Mouse (Mus musculus) embryonic facial prominence, embryonic 11.5 days (tissue): ENCODE results near the gene Lss. TPM values are rescaled to one million over a fixed set of nuclear protein-coding genes. Genes with fewer than 3 reads are reported as not detected.

ENCODE experiments used
- ATAC-seq: fragments of 200-750 bp; cut with Nextera tagmentation; replicated peaks from 2 replicates; pipeline ENCODE4 v1.8.0; 2017; ENCODE audit warnings: low read depth; ENCODE audit not compliant: insufficient number of reproducible peaks, low FRiP score, low TSS enrichment
- DNase-seq: peaks from one replicate; pipeline ENCODE4 v3.0.0-alpha.2; 2015; ENCODE audit warnings: low spot score
- H3K27ac ChIP-seq: fragments of 300-500 bp; sonication (generic); replicated peaks from 2 replicates; pipeline ENCODE4 v1.5.1; 2014; ENCODE audit warnings: mild to moderate bottlenecking, low read depth, low read length, control low read depth
- H3K27me3 ChIP-seq: fragments of 300-500 bp; sonication (generic); 2 replicates; pipeline ENCODE4 v1.6.1; 2014; ENCODE audit warnings: mild to moderate bottlenecking, low read length, moderate library complexity, mixed read lengths; ENCODE audit not compliant: control insufficient read depth, insufficient read depth
- H3K36me3 ChIP-seq: fragments of 300-500 bp; sonication (generic); replicated peaks from 2 replicates; pipeline ENCODE4 v1.6.1; 2014; ENCODE audit warnings: low read depth, mild to moderate bottlenecking, low read length, moderate library complexity, mixed read lengths; ENCODE audit not compliant: control insufficient read depth, insufficient read depth
- H3K4me1 ChIP-seq: fragments of 300-500 bp; sonication (generic); 2 replicates; pipeline ENCODE4 v1.6.1; 2014; ENCODE audit warnings: low read length, mixed read lengths; ENCODE audit not compliant: control insufficient read depth, insufficient read depth
- H3K4me2 ChIP-seq: fragments of 300-500 bp; sonication (generic); 2 replicates; pipeline ENCODE4 v1.6.1; 2014; ENCODE audit warnings: low read depth, mild to moderate bottlenecking, control low read depth, low read length, moderate library complexity
- H3K4me3 ChIP-seq: fragments of 300-500 bp; sonication (generic); 2 replicates; pipeline ENCODE4 v1.5.1; 2014; ENCODE audit warnings: low read depth, low read length, control low read depth
- H3K9ac ChIP-seq: fragments of 300-500 bp; sonication (generic); replicated peaks from 2 replicates; pipeline ENCODE4 v1.6.1; 2014; ENCODE audit warnings: mild to moderate bottlenecking, control low read depth, low read length
- H3K9me3 ChIP-seq: fragments of 300-500 bp; sonication (generic); replicated peaks from 2 replicates; pipeline ENCODE4 v1.6.1; 2016; ENCODE audit warnings: mild to moderate bottlenecking, low read length, inconsistent platforms, mixed read lengths; ENCODE audit not compliant: control insufficient read depth
- WGBS: fragments of 180-500 bp; shearing (Covaris S2); extraction: QIAGEN DNeasy Blood & Tissue Kit; methylation state at CpG from one replicate; pipeline ENCODE4 v1.1.7; 2014; 5-methylcytosine and 5-hydroxymethylcytosine counted together
- polyA plus RNA-seq: library from polyadenylated mRNA; unstranded; fragments of >200 nt; fragmentation: Nextera tagmentation; extraction: Ambion mirVana; gene quantifications from 2 replicates; pipeline ENCODE4 v1.2.1, GENCODE M21; 2014

The Lss gene
- polyA plus RNA-seq, 1 experiment from 2014 or later: 26.9 TPM

GRCm38 (mm10) chr10:76504271-76504943 lies 27.0 kb upstream of the Lss start:
- no peak overlapping the region for H3K27ac ChIP-seq
- no peak overlapping the region for H3K4me3 ChIP-seq
- ATAC-seq (no peak), DNase-seq (no peak)
- no peaks in the 10 kb centered on the region for H3K9me3 ChIP-seq
- H3K4me1 ChIP-seq: no peaks in the 10 kb centered on the region
- peaks cover 11% of the 10 kb centered on the region for H3K36me3 ChIP-seq
- no peaks in the 10 kb centered on the region for H3K27me3 ChIP-seq
- no peak overlapping the region for H3K9ac ChIP-seq
- WGBS: 93% methylated on average over 11 of the region's 11 CpGs
- H3K4me2 ChIP-seq: no peak overlapping the region

DNA sequence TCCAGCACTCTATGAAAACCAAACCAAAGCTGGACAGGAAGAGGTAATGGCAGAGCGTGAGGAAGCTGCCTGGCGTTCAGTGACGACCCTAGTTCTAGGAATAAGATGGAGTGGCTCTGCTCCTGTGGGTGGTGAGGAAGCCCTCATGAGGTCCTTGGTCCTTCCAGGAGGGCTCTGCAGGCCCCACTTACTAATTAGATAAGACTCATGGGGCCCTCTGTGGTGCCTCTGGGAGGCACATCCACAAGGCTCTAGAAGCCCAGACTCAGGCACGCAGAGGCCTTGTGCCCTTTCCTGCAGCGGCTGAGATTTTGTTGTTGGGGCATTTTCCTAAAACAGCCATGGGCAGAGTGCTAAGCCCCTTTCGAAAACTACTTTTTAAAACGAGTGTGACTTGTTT lies 25.5 kb upstream of the Lss start:
- ATAC-seq: no peak
- no peaks in the 10 kb centered on the region for H3K27me3 ChIP-seq
- no peak overlapping the region for H3K27ac ChIP-seq
- DNase-seq: no peak
- peaks cover 7% of the 10 kb centered on the region for H3K36me3 ChIP-seq
- no peak overlapping the region for H3K4me2 ChIP-seq
- H3K4me1 ChIP-seq: no peaks in the 10 kb centered on the region
- no peak overlapping the region for H3K4me3 ChIP-seq
- H3K9ac ChIP-seq: no peak overlapping the region
- H3K9me3 ChIP-seq: no peaks in the 10 kb centered on the region
- WGBS: 86% methylated on average over 7 of the region's 7 CpGs

GRCm38 (mm10) chr10:76512965-76513583 lies 18.3 kb upstream of the Lss start:
- H3K4me2 ChIP-seq: no peak overlapping the region
- no peaks in the 10 kb centered on the region for H3K9me3 ChIP-seq
- no peak overlapping the region for H3K27ac ChIP-seq
- no peak overlapping the region for H3K4me3 ChIP-seq
- H3K4me1 ChIP-seq: no peaks in the 10 kb centered on the region
- 42% methylated on average over 5 of the region's 5 CpGs for WGBS
- no peak overlapping the region for H3K9ac ChIP-seq
- DNase-seq (peak; percentile 80), ATAC-seq (peak; percentile 90)
- H3K36me3 ChIP-seq: peaks cover 3% of the 10 kb centered on the region
- H3K27me3 ChIP-seq: no peaks in the 10 kb centered on the region

DNA sequence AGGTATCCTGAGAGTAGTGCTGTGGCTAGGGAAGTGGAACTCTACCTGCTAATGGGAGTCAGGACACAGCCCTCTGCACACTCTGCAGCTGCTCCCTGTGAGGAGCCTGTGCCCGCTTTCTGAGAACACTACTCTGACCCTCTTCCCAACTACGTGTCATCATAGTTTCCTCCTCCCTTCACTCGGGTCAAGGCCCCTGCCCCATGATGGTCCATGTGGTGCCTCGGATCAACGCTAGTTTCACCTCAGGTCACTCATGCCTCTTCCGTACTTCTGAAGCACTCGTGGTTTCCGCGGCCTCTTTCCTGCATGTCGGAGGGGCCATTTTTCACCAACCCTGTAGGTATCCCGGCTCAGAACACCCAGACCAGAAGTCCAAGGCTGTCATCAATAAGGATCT lies 466 bp upstream of the Lss start:
- Histone ChIP-seq H3K9me3 (no peaks in the 10 kb centered on the region), H3K4me1 (no peaks in the 10 kb centered on the region), H3K27ac (no peak overlapping the region), H3K27me3 (no peaks in the 10 kb centered on the region), H3K4me2 (peak overlapping the region; percentile 85), H3K36me3 (no peaks in the 10 kb centered on the region), H3K4me3 (peak overlapping the region; percentile 51), H3K9ac (peak overlapping the region; percentile 14)
- peak; percentile 66 for ATAC-seq
- no peak for DNase-seq
- WGBS: 3% methylated on average over 11 of the region's 11 CpGs

GRCm38 (mm10) chr10:76531828-76532227 lies 440 bp downstream of the Lss start:
- Histone ChIP-seq H3K36me3 (no peaks in the 10 kb centered on the region), H3K27ac (0 out of 2 replicates have a peak overlapping the region, but pooled peaks have one; percentile 24), H3K9me3 (no peaks in the 10 kb centered on the region), H3K4me1 (no peaks in the 10 kb centered on the region), H3K4me3 (peak overlapping the region; percentile 51), H3K27me3 (no peaks in the 10 kb centered on the region), H3K9ac (peak overlapping the region; percentile 71), H3K4me2 (peak overlapping the region; percentile 85)
- peak; percentile 10; the same call in 1 of the 2 replicates for ATAC-seq
- WGBS: 3% methylated on average over 14 of the region's 14 CpGs
- peak; percentile 12 for DNase-seq

DNA sequence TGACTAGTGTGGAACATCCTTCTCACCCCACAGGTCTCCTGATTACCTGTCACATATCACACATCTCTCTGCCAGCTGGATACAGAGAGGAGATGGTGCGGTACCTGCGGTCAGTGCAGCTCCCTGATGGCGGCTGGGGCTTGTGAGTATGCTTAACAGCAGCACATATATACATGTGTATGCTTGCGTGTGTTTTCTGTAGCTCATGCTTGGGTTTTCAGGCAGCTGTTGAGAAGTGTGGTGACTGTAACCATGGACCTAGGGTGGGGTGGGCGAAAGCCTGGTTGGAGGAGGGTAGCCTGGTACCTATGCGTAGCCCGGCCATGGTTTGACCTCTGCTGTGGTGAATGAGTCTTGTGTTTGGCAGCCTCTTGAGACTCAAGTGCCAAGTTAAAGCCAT lies 4.1 kb downstream of the Lss start:
- H3K4me2 ChIP-seq: no peak overlapping the region
- WGBS: 95% methylated on average over 7 of the region's 7 CpGs
- H3K36me3 ChIP-seq: peaks cover 3% of the 10 kb centered on the region
- H3K4me3 ChIP-seq: no peak overlapping the region
- H3K4me1 ChIP-seq: no peaks in the 10 kb centered on the region
- DNase-seq (no peak), ATAC-seq (no peak)
- H3K9me3 ChIP-seq: no peaks in the 10 kb centered on the region
- H3K9ac ChIP-seq: no peak overlapping the region
- no peak overlapping the region for H3K27ac ChIP-seq
- no peaks in the 10 kb centered on the region for H3K27me3 ChIP-seq

- 89% methylated on average over 9 of the region's 9 CpGs for WGBS
- no peak overlapping the region for H3K9ac ChIP-seq
- H3K9me3 ChIP-seq: no peaks in the 10 kb centered on the region
- H3K27ac ChIP-seq: no peak overlapping the region
- no peak overlapping the region for H3K4me3 ChIP-seq
- no peaks in the 10 kb centered on the region for H3K4me1 ChIP-seq
- no peak for DNase-seq
- peaks cover 3% of the 10 kb centered on the region for H3K36me3 ChIP-seq
- no peak for ATAC-seq
- H3K27me3 ChIP-seq: no peaks in the 10 kb centered on the region
- H3K4me2 ChIP-seq: no peak overlapping the region
Observed at GRCm38 (mm10) chr10:76537619-76538018, 6.2 kb downstream of the Lss start.

DNA sequence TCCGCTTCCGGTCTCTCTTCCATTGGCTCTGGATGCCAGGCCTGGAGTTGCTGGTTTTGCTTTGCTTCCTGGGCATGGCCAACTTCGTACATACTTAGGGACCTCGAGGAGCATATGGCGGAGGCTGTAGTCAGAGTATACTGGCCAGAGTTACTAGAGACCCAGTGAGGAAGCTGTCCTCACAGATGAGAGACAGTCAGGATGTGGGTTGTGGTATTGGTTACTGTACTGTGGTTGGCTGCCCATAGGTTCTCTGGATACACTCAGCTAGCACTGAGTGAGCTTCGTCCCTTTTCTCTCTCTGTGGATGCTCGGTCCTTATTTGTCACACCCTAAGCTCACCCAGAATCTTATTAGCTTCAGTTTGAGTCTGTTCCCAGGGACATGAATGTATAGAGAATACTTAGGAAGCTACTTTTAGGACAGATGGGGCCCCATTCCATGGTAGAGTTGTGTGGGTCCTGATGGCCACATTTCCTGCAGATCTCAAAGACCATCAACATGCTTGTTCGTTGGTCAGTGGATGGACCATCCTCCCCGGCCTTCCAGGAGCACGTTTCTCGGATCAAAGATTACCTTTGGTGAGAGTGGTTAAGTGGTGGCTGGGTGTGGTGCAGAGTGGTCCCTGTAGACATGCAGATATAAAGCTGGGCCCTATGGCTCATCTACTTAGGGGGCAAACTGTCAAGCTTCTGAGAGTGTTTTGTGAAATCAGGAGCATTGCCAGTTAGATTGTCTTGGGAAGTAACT lies 10.1 kb downstream of the Lss start:
- Histone ChIP-seq H3K9me3 (no peaks in the 10 kb centered on the region), H3K4me2 (no peak overlapping the region), H3K36me3 (peaks cover 3% of the 10 kb centered on the region), H3K27me3 (no peaks in the 10 kb centered on the region), H3K4me3 (no peak overlapping the region), H3K9ac (no peak overlapping the region), H3K27ac (no peak overlapping the region), H3K4me1 (no peaks in the 10 kb centered on the region)
- no peak for DNase-seq
- 92% methylated on average over 11 of the region's 11 CpGs for WGBS
- no peak for ATAC-seq
